Mouse (Mus musculus) kidney, adult 2 months (tissue): ENCODE results near the gene Prkg1.

Experiments used
- CTCF ChIP-seq: fragments of 200-500 bp; conservative IDR thresholded peaks from 2 replicates; pipeline ENCODE4 v1.5.1; 2011; ENCODE audit warnings: low read depth, mild to moderate bottlenecking, control low read depth, low read length, moderate library complexity, mixed read lengths; ENCODE audit not compliant: insufficient read depth, insufficient read length
- POLR2A ChIP-seq: fragments of 200-500 bp; IDR thresholded peaks from one replicate; pipeline ENCODE4 v1.6.1; 2011; ENCODE audit warnings: low read depth, low read length, control low read depth

DNA sequence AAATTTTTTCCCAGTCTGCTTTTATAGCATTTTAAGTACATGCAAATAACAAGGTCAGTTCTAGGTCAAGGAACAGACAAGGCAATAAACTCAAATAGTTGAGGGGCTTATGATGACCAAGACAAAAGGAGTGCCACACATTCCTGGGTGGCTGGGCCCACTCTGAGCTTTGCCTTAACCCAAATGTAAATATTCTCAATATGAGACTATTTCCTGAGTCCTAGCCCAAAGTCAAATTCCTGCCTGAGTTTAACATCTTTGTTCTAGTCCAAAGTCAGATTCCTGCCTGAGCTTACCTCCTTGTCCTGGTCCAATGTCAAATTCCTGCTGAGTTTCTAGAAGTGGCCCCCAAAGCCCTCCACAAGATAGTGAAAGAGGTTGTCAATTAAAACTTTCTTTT lies 1206.8 kb downstream of the Prkg1 start:
- TF ChIP-seq CTCF (no peak), POLR2A (no peak)
